Mouse (Mus musculus) heart, embryonic 14.5 days (tissue): ENCODE measurements around the gene Pknox2. TPM values are rescaled to one million over a fixed set of nuclear protein-coding genes. Genes with fewer than 3 reads are reported as not detected.

Experiments
- ATAC-seq: fragments of 200-750 bp; cut with Nextera tagmentation; 2 replicates; pipeline ENCODE4 v1.8.0; 2017; ENCODE audit warnings: low read depth, moderate TSS enrichment; ENCODE audit not compliant: insufficient number of reproducible peaks, insufficient read depth, low FRiP score
- H3K27ac ChIP-seq, 2 experiments: fragments of 200-500 bp in 1 of 2; fragments of 300-500 bp in 1 of 2; sonication (generic) in 1 of 2; replicated peaks in 1 of 2; 2 replicates each; pipeline ENCODE4 v1.5.1; 2012 to 2014; ENCODE audit warnings: low read depth in 2 of 2, low read length in 2 of 2, control low read depth in 1 of 2, mild to moderate bottlenecking in 1 of 2, mixed read lengths in 1 of 2; ENCODE audit not compliant: control insufficient read depth in 1 of 2, insufficient read depth in 1 of 2
- H3K27me3 ChIP-seq: fragments of 300-500 bp; sonication (generic); 2 replicates; pipeline ENCODE4 v1.6.1; 2014; ENCODE audit warnings: mild to moderate bottlenecking, low read length, control low read depth; ENCODE audit not compliant: control insufficient read depth, insufficient read depth
- H3K36me3 ChIP-seq: fragments of 300-500 bp; sonication (generic); 2 replicates; pipeline ENCODE4 v1.6.1; 2014; ENCODE audit warnings: mild to moderate bottlenecking, control low read depth, low read length, mixed read lengths; ENCODE audit not compliant: control insufficient read depth, insufficient read depth
- H3K4me1 ChIP-seq, 2 experiments: fragments of 200-500 bp in 1 of 2; fragments of 300-500 bp in 1 of 2; sonication (generic) in 1 of 2; 2 replicates each; pipeline ENCODE4 v1.6.1; 2012 to 2014; ENCODE audit warnings: low read length in 2 of 2, control low read depth in 1 of 2, mixed read lengths in 1 of 2; ENCODE audit not compliant: control insufficient read depth in 2 of 2, insufficient read depth in 2 of 2
- H3K4me2 ChIP-seq: fragments of 300-500 bp; sonication (generic); 2 replicates; pipeline ENCODE4 v1.6.1; 2014; ENCODE audit warnings: mild to moderate bottlenecking, low read length
- H3K4me3 ChIP-seq, 2 experiments: fragments of 200-500 bp in 1 of 2; fragments of 300-500 bp in 1 of 2; sonication (generic) in 1 of 2; 2 replicates each; pipeline ENCODE4 v1.5.1; 2012 to 2014; ENCODE audit warnings: low read length in 2 of 2, mild to moderate bottlenecking in 2 of 2, control low read depth in 1 of 2, low read depth in 1 of 2, moderate library complexity in 1 of 2; ENCODE audit not compliant: control insufficient read depth in 1 of 2, insufficient read depth in 1 of 2
- H3K9ac ChIP-seq: fragments of 300-500 bp; sonication (generic); 2 replicates; pipeline ENCODE4 v1.6.1; 2014; ENCODE audit warnings: mild to moderate bottlenecking, low read length
- H3K9me3 ChIP-seq: fragments of 300-500 bp; sonication (generic); 2 replicates; pipeline ENCODE4 v1.6.1; 2016; ENCODE audit warnings: low read length, control low read depth; ENCODE audit not compliant: control insufficient read depth
- WGBS: fragments of 180-500 bp; shearing (Covaris S2); extraction: QIAGEN DNeasy Blood & Tissue Kit; methylation state at CpG from one replicate; pipeline ENCODE4 v1.1.7; 2014; 5-methylcytosine and 5-hydroxymethylcytosine counted together
- polyA plus RNA-seq: library from polyadenylated mRNA; unstranded; fragments of >200 nt; fragmentation: Nextera tagmentation; extraction: Ambion mirVana; gene quantifications from 2 replicates; pipeline ENCODE4 v1.2.1, GENCODE M21; 2014

The Pknox2 gene
- polyA plus RNA-seq, 1 experiment from 2014 or later: 3.6 TPM

DNA sequence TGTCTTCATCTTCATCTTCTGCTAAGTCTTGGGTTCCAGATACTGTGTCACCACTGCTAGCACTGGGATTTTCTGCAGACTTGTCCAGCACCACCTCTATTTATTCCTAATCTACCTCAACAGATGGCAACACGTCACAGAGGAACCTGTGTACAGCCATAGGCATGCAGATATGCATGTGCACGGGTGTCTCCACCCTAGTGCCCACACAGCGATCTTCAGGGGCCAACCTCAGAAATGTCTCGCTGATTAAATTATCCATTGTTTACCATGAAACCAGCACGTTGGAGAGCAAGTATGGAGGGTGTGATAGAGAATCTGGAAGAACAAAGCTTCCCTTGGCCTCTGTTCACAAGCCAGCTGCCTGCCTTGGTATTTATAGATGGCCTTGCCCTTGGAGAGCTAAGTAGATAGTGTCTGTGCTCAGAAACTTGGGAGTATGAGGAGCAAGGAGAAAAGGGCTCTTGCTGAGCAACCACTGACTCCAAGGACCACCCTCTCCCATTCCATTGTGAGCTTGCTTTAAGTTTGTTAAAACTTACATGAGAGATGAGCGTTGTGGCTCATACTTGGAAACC is 253.7 kb downstream of the Pknox2 start:
- Histone ChIP-seq H3K4me1 (no peaks in the 10 kb centered on the region), H3K36me3 (no peaks in the 10 kb centered on the region), H3K9me3 (no peaks in the 10 kb centered on the region), H3K4me2 (no peak overlapping the region), H3K27me3 (no peaks in the 10 kb centered on the region), H3K27ac (no peak overlapping the region), H3K9ac (no peak overlapping the region), H3K4me3 (no peak overlapping the region)
- ATAC-seq: no peak
- 70% methylated on average over 6 of the region's 6 CpGs for WGBS

GRCm38 (mm10) chr9:36890552-36890951 is 256.7 kb downstream of the Pknox2 start:
- ATAC-seq: no peak
- Histone ChIP-seq H3K9ac (no peak overlapping the region), H3K9me3 (no peaks in the 10 kb centered on the region), H3K27ac (no peak overlapping the region), H3K4me2 (no peak overlapping the region), H3K36me3 (no peaks in the 10 kb centered on the region), H3K4me1 (no peaks in the 10 kb centered on the region), H3K27me3 (no peaks in the 10 kb centered on the region), H3K4me3 (no peak overlapping the region)
- WGBS: 31% methylated on average over 4 of the region's 4 CpGs

- Histone ChIP-seq H3K4me2 (no peak overlapping the region), H3K9me3 (no peaks in the 10 kb centered on the region), H3K36me3 (no peaks in the 10 kb centered on the region), H3K9ac (no peak overlapping the region), H3K27me3 (no peaks in the 10 kb centered on the region), H3K4me1 (peaks cover 2 to 5% of the 10 kb centered on the region in 2 experiments; a peak in 1 of 4 replicates), H3K4me3 (no peak overlapping the region), H3K27ac (no peak overlapping the region)
- no peak for ATAC-seq
- WGBS: 61% methylated on average over 3 of the region's 3 CpGs
Observed at GRCm38 (mm10) chr9:36885237-36885636, 262.0 kb downstream of the Pknox2 start.

DNA sequence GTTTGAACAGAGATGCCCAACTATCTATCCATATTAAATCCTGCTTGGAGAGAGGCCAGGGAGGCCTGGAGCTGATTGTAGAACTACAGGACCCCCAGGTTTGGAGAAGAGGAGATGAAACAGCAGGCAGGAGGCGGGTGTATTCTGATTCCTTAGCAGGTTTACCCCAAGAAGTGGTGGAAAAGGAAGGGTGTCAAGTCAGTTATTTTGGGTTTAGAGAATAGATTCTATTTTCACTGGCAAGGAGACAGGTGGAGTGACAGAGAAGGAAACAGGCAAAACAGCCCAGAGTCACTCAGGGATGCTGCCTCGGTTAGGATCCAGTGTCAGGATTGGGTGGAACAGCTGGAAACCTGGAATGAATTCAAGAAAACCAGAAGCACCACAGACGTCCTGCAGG is 263.6 kb downstream of the Pknox2 start:
- no peak overlapping the region for H3K9ac ChIP-seq
- no peaks in the 10 kb centered on the region for H3K36me3 ChIP-seq
- no peak overlapping the region for H3K27ac ChIP-seq
- H3K9me3 ChIP-seq: no peaks in the 10 kb centered on the region
- H3K4me2 ChIP-seq: no peak overlapping the region
- ATAC-seq: no peak
- H3K4me3 ChIP-seq: no peak overlapping the region
- 57% methylated on average over 3 of the region's 3 CpGs for WGBS
- no peaks in the 10 kb centered on the region for H3K27me3 ChIP-seq
- peaks cover 2 to 5% of the 10 kb centered on the region in 2 experiments; a peak in 1 of 4 replicates for H3K4me1 ChIP-seq

DNA sequence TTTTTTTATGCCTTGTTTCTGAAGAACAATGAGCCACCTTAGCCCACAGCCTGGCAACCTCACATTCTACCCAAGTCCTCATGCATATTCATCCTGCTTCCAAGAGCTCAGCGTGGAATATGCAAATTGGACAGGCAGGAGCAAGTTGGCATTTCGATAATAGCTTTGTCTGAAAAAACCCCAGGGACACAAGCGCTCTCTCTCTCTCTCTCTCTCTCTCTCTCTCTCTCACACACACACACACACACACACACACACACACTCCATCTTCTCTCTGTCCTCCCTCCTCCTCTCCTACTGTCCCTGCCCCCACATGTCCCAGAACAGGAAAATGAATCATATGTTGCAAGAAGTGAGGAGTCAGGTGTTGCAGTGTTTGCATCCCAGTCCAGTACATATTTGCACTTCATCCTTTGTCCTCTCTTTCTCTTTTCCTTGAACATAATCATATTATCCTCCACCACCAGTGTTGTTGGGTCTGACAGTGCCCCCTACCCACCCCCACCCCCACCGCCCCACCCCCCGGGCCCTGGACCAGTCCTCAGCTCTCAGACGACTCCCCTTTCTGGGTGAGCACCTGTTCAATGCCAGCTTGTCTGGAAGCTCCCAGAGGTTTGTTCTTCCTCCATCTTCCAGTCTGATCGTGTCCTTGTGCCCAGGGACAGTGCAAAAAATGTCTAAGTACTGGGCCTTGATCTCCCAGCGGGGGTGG is 265.0 kb downstream of the Pknox2 start:
- Histone ChIP-seq H3K4me3 (no peak overlapping the region), H3K9me3 (no peaks in the 10 kb centered on the region), H3K4me2 (no peak overlapping the region), H3K4me1 (peaks cover 2 to 5% of the 10 kb centered on the region in 2 experiments; a peak in 1 of 4 replicates), H3K36me3 (no peaks in the 10 kb centered on the region), H3K27ac (no peak overlapping the region), H3K27me3 (no peaks in the 10 kb centered on the region), H3K9ac (no peak overlapping the region)
- no peak for ATAC-seq
- 52% methylated on average over 8 of the region's 8 CpGs for WGBS

DNA sequence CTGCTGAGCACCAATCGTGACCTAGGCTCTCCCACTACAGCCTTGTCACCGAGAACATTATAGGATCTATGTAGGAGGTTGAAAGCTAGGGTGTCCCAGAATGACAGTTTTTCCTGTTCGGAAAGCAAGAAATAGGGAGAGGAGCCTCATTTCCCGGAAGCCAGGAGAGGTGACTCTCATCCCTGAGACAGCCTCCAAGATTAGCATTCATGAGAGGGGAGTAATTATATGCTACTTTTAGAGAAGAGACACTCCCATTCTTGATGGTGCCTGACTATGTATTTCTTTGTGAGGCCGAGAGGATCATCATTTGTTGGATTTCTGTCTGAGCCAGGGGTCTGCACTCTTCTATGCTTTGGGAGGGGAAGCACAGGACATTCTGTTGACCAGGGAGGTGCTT is 265.6 kb downstream of the Pknox2 start:
- no peaks in the 10 kb centered on the region for H3K27me3 ChIP-seq
- H3K4me1 ChIP-seq: peaks cover 2 to 5% of the 10 kb centered on the region in 2 experiments; a peak in 1 of 4 replicates
- no peak overlapping the region for H3K9ac ChIP-seq
- ATAC-seq: no peak
- H3K27ac ChIP-seq: no peak overlapping the region
- H3K9me3 ChIP-seq: no peaks in the 10 kb centered on the region
- no peak overlapping the region for H3K4me2 ChIP-seq
- 68% methylated on average over 5 of the region's 5 CpGs for WGBS
- H3K36me3 ChIP-seq: no peaks in the 10 kb centered on the region
- H3K4me3 ChIP-seq: no peak overlapping the region

DNA sequence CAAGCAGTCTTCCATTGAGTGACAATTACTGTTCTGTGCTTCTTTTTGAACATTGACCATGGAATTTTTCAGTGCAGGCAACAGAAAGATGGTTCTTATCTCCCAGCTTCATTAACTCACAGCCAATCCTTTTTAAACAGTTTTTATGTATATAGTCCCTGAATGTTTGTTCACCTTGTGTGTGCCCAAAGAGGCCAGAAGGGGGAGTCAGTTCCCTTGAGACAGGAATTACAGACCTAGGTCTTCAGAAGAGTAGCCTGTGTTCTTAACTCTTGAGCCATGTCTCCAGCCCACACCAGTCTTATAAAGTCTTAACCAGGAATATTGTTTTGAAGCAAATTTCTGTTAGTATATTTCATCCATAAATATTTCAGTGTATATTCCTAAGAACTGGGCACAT is 270.4 kb downstream of the Pknox2 start:
- ATAC-seq: no peak
- Histone ChIP-seq H3K27ac (no peak overlapping the region), H3K4me1 (peaks cover 2 to 10% of the 10 kb centered on the region in 2 experiments; a peak in 2 of 4 replicates), H3K4me3 (no peak overlapping the region), H3K27me3 (no peaks in the 10 kb centered on the region), H3K4me2 (no peak overlapping the region), H3K9me3 (no peaks in the 10 kb centered on the region), H3K36me3 (no peaks in the 10 kb centered on the region), H3K9ac (no peak overlapping the region)
